Mouse (Mus musculus) hindbrain, embryonic 13.5 days (tissue): ENCODE measurements at regions not wholly inside any gene's neighbourhood (a gene's known extent, or its start where the extent isn't known, plus 50 kb on each side); places are given as distances from the start of the nearest gene placed in this dataset.

Experiments used
- ATAC-seq: fragments of 200-750 bp; cut with Nextera tagmentation; 2 replicates; pipeline ENCODE4 v1.8.0; 2017; ENCODE audit warnings: moderate TSS enrichment; ENCODE audit not compliant: low FRiP score
- H3K27ac ChIP-seq: fragments of 300-500 bp; sonication (generic); 2 replicates; pipeline ENCODE4 v1.5.1; 2015; ENCODE audit warnings: inconsistent platforms, mild to moderate bottlenecking, moderate library complexity
- H3K27me3 ChIP-seq: fragments of 300-500 bp; sonication (generic); 2 replicates; pipeline ENCODE4 v1.6.1; 2015; ENCODE audit warnings: mild to moderate bottlenecking, inconsistent platforms
- H3K36me3 ChIP-seq: fragments of 300-500 bp; sonication (generic); 2 replicates; pipeline ENCODE4 v1.6.1; 2015; ENCODE audit warnings: mild to moderate bottlenecking, inconsistent platforms
- H3K4me1 ChIP-seq: fragments of 300-500 bp; sonication (generic); replicated peaks from 2 replicates; pipeline ENCODE4 v1.6.1; 2015; ENCODE audit warnings: inconsistent platforms
- H3K4me2 ChIP-seq: fragments of 300-500 bp; sonication (generic); 2 replicates; pipeline ENCODE4 v1.6.1; 2015; ENCODE audit warnings: inconsistent platforms, mild to moderate bottlenecking, moderate library complexity
- H3K4me3 ChIP-seq: fragments of 300-500 bp; sonication (generic); 2 replicates; pipeline ENCODE4 v1.5.1; 2015; ENCODE audit warnings: mild to moderate bottlenecking, inconsistent platforms
- H3K9ac ChIP-seq: fragments of 300-500 bp; sonication (generic); 2 replicates; pipeline ENCODE4 v1.6.1; 2015; ENCODE audit warnings: mild to moderate bottlenecking, inconsistent platforms
- H3K9me3 ChIP-seq: fragments of 300-500 bp; sonication (generic); 2 replicates; pipeline ENCODE4 v1.6.1; 2016; ENCODE audit warnings: inconsistent platforms
- WGBS: fragments of 180-500 bp; shearing (Covaris S2); methylation state at CpG from one replicate; pipeline ENCODE4 v1.1.7; 2015; 5-methylcytosine and 5-hydroxymethylcytosine counted together

- no peak for ATAC-seq
- no peaks in the 10 kb centered on the region for H3K36me3 ChIP-seq
- no peak overlapping the region for H3K4me2 ChIP-seq
- no peaks in the 10 kb centered on the region for H3K4me1 ChIP-seq
- no peaks in the 10 kb centered on the region for H3K9me3 ChIP-seq
- H3K4me3 ChIP-seq, result no peak overlapping the region
- H3K9ac ChIP-seq, result no peak overlapping the region
- H3K27ac ChIP-seq, result no peak overlapping the region
- WGBS, result 87% methylated on average over 5 of the region's 5 CpGs
- no peaks in the 10 kb centered on the region for H3K27me3 ChIP-seq
Measured at GRCm38 (mm10) chr14:89844888-89845287, 1373.7 kb upstream of the Pcdh20 start.

GRCm38 (mm10) chr14:89826731-89827130 lies 1355.5 kb upstream of the Pcdh20 start:
- Histone ChIP-seq H3K36me3 (no peaks in the 10 kb centered on the region), H3K9ac (no peak overlapping the region), H3K27me3 (no peaks in the 10 kb centered on the region), H3K9me3 (no peaks in the 10 kb centered on the region), H3K4me2 (no peak overlapping the region), H3K27ac (no peak overlapping the region), H3K4me3 (no peak overlapping the region), H3K4me1 (no peaks in the 10 kb centered on the region)
- no peak for ATAC-seq
- WGBS, result 76% methylated on average over 1 of the region's 1 CpGs

- no peak for ATAC-seq
- Histone ChIP-seq H3K4me1 (no peaks in the 10 kb centered on the region), H3K27ac (no peak overlapping the region), H3K36me3 (no peaks in the 10 kb centered on the region), H3K9me3 (no peaks in the 10 kb centered on the region), H3K4me3 (no peak overlapping the region), H3K4me2 (no peak overlapping the region), H3K9ac (no peak overlapping the region), H3K27me3 (no peaks in the 10 kb centered on the region)
- 85% methylated on average over 7 of the region's 7 CpGs for WGBS
Measured at GRCm38 (mm10) chr14:89826001-89826400, 1354.8 kb upstream of the Pcdh20 start.

GRCm38 (mm10) chr14:89823436-89823835 lies 1352.2 kb upstream of the Pcdh20 start:
- Histone ChIP-seq H3K27ac (no peak overlapping the region), H3K9ac (no peak overlapping the region), H3K4me2 (no peak overlapping the region), H3K4me3 (no peak overlapping the region), H3K36me3 (no peaks in the 10 kb centered on the region), H3K27me3 (no peaks in the 10 kb centered on the region), H3K9me3 (no peaks in the 10 kb centered on the region), H3K4me1 (no peaks in the 10 kb centered on the region)
- WGBS, result 29% methylated on average over 4 of the region's 4 CpGs
- no peak for ATAC-seq

GRCm38 (mm10) chr14:89822207-89822606 lies 1351.0 kb upstream of the Pcdh20 start:
- Histone ChIP-seq H3K36me3 (no peaks in the 10 kb centered on the region), H3K9me3 (no peaks in the 10 kb centered on the region), H3K4me1 (no peaks in the 10 kb centered on the region), H3K4me2 (no peak overlapping the region), H3K27me3 (no peaks in the 10 kb centered on the region), H3K4me3 (no peak overlapping the region), H3K9ac (no peak overlapping the region), H3K27ac (no peak overlapping the region)
- WGBS, result 45% methylated on average over 5 of the region's 5 CpGs
- peak; percentile 49; the same call in 1 of the 2 replicates for ATAC-seq

- Histone ChIP-seq H3K27me3 (no peaks in the 10 kb centered on the region), H3K4me1 (no peaks in the 10 kb centered on the region), H3K36me3 (no peaks in the 10 kb centered on the region), H3K4me3 (no peak overlapping the region), H3K9me3 (no peaks in the 10 kb centered on the region), H3K27ac (no peak overlapping the region), H3K4me2 (no peak overlapping the region), H3K9ac (no peak overlapping the region)
- ATAC-seq, result no peak
- WGBS, result 65% methylated on average over 1 of the region's 1 CpGs
Measured at GRCm38 (mm10) chr14:89806825-89807224, 1335.6 kb upstream of the Pcdh20 start.

- Histone ChIP-seq H3K9me3 (no peaks in the 10 kb centered on the region), H3K4me3 (no peak overlapping the region), H3K27ac (no peak overlapping the region), H3K9ac (no peak overlapping the region), H3K4me1 (no peaks in the 10 kb centered on the region), H3K4me2 (no peak overlapping the region), H3K36me3 (no peaks in the 10 kb centered on the region), H3K27me3 (no peaks in the 10 kb centered on the region)
- 69% methylated on average over 2 of the region's 2 CpGs for WGBS
- ATAC-seq, result peak; percentile 54; the same call in 1 of the 2 replicates
Measured at GRCm38 (mm10) chr14:89804677-89805234, 1333.6 kb upstream of the Pcdh20 start.

- Histone ChIP-seq H3K9me3 (no peaks in the 10 kb centered on the region), H3K27me3 (no peaks in the 10 kb centered on the region), H3K4me2 (no peak overlapping the region), H3K4me1 (no peaks in the 10 kb centered on the region), H3K4me3 (no peak overlapping the region), H3K27ac (no peak overlapping the region), H3K36me3 (no peaks in the 10 kb centered on the region), H3K9ac (no peak overlapping the region)
- ATAC-seq, result no peak
- WGBS, result 68% methylated on average over 2 of the region's 2 CpGs
Measured at GRCm38 (mm10) chr14:89755831-89756230, 1284.6 kb upstream of the Pcdh20 start.

- no peak for ATAC-seq
- no peaks in the 10 kb centered on the region for H3K4me1 ChIP-seq
- H3K27me3 ChIP-seq, result no peaks in the 10 kb centered on the region
- WGBS, result 89% methylated on average over 2 of the region's 2 CpGs
- H3K4me3 ChIP-seq, result no peak overlapping the region
- H3K27ac ChIP-seq, result no peak overlapping the region
- H3K9ac ChIP-seq, result no peak overlapping the region
- no peaks in the 10 kb centered on the region for H3K9me3 ChIP-seq
- H3K36me3 ChIP-seq, result no peaks in the 10 kb centered on the region
- H3K4me2 ChIP-seq, result no peak overlapping the region
Measured at GRCm38 (mm10) chr14:89713711-89714110, 1242.5 kb upstream of the Pcdh20 start.
